Mouse (Mus musculus): Measurements from ENCODE around the gene Btbd2. TPM values are rescaled to one million over a fixed set of nuclear protein-coding genes. Genes with fewer than 3 reads are reported as not detected.
A peak's percentile ranks its signal among the peaks of the same experiment; 100 is the strongest.

Gene Btbd2
- total RNA-seq, 4 experiments from 2014 or later: 63.4 to 94.6 (median 79.1) TPM

DNA sequence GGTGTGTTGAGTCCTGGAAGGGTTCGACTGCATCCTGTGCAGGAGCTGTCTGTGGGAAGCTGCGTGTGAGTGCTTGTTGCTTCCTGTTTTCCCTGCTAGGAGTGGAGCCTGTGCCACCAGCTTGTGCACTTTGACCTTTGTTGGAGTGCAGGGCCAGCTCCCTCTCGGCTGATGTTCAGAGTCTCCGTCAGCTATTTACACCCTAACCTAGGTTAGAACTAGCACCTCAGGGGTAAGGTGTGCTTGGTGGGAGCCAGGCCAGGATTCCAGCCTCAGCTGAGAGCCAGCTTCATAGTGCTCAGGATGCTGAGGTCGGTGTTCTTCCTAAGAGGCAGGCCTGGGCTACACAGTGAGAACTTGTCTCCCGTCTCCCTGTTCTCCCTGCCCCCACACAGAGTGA, 21.5 kb downstream of the Btbd2 start:
- no peak for DNase-seq

- no peak for DNase-seq
These were observed 27.9 kb downstream of the Btbd2 start for GRCm38 (mm10) chr10:80628925-80629324.

GRCm38 (mm10) chr10:80627685-80628084, 29.2 kb downstream of the Btbd2 start:
- no peak for DNase-seq

GRCm38 (mm10) chr10:80625764-80626163, 31.1 kb downstream of the Btbd2 start:
- DNase-seq: no peak

DNA sequence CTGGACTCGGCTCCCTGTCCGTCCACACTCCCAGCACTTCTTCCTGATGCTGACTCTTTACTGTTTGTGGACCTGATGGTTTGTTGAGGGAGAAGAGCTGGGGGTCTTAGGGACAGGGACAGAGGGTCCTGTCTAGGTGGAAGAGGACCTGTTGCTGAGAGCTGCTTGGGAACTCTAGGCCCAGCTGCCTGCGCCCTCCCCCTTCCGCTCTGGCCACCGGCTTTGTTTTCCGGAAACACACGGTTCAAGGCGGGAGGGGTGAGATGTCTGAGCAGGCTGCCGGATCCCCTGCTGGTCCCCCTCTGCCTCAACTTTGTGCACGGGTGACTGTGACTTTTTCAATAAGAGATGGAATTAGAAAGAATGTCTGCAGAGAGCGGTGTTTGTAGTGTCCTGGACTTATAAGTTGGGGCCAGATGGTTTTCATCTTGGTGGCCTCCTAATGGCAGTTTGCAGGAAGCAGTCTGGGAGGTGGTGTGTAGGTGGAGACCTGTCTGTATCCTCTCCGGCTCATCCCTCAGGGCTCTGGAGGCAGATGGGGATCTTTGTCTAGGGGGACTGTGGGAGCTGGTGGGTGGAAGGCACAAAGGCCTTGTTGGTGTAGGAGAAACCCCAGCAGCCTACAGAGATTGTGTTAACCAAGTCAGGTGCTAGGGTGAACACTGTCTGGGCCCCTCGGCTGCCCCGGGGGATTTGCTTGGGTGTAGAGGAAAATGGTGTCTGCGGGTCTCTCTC, 33.2 kb downstream of the Btbd2 start:
- peak; percentile 58 for DNase-seq

- peak; percentile 62 for DNase-seq
These were observed 34.0 kb downstream of the Btbd2 start, which contains the start of gene Csnk1g2 for GRCm38 (mm10) chr10:80622661-80623456. TSS of gene Csnk1g2 (plus strand) at chr10:80622838.

DNA sequence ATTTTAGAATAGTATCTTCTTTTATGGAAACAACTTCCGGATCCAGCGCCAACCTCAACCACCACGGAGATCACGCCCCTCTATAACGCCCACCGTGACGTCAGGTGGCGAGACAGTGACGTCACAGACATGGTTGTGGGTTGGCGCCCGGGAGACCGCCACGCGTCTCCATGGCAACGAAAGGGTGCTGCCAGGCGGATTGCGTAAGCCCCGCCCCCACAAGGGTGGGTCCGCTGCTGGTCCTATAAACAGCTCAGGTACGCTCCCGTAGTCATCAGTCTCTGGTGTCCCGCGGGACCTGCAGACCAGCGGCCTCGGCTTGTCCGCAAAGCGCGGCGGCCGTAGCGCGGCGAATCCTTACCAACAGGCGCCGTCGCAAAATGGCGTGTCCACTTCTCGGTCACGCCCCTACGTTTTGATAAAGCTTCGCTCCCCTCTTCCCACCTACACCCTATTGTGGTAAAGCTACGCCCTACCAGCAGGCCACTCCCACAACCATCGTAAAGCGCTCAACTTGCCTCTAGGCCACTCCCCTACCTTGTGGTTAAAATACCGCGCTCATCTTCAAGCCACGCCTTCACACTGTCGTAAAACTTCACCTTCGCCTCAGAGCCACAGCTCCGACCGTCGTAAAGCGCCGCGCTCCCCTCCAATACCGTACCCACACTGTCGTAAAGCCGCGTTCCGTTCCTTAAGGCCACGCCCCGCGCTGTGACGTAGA, 34.8 kb downstream of the Btbd2 start:
- DNase-seq: peak; percentile 99

DNA sequence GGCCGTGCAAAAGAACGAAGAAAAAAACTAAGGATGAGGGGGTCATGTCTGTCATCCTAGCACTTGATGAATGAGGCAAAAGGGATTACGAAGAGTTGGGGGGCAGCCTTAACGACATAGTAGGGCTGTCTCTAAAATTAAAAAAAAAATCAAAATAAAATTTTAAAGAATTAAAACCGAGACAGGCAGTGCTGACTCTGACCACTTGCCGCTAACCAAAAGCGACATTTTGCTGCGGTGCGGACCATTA, 35.3 kb downstream of the Btbd2 start:
- no peak for DNase-seq

- DNase-seq: no peak
These were observed 35.8 kb downstream of the Btbd2 start for GRCm38 (mm10) chr10:80620796-80621689.

- DNase-seq: no peak
These were observed 36.5 kb downstream of the Btbd2 start for GRCm38 (mm10) chr10:80620365-80620764.

- no peak for DNase-seq
These were observed 37.2 kb downstream of the Btbd2 start for GRCm38 (mm10) chr10:80619465-80620244.

GRCm38 (mm10) chr10:80618181-80618580, 38.7 kb downstream of the Btbd2 start:
- DNase-seq: no peak

GRCm38 (mm10) chr10:80614351-80614750, 42.5 kb downstream of the Btbd2 start:
- DNase-seq: no peak

GRCm38 (mm10) chr10:80613821-80614220, 43.0 kb downstream of the Btbd2 start:
- no peak for DNase-seq

DNA sequence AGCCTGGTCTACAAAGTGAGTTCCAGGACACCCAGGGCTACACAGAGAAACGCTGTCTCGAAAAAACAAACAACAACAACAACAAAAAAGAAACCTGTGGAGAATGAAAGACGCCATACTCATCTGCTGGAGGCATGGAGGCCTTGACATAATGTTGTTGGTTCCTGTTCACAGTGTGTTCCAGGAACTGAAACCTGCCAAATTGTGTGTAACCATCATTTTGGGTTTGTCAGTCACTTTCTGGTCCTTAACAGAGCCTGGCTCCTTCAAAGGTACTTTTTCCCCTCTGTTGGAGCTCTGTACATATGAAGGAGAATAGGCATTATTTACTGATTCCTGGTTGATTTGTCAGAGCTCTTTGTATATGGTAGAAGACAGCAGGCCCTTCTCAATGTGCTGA, 45.0 kb downstream of the Btbd2 start:
- DNase-seq: no peak

DNA sequence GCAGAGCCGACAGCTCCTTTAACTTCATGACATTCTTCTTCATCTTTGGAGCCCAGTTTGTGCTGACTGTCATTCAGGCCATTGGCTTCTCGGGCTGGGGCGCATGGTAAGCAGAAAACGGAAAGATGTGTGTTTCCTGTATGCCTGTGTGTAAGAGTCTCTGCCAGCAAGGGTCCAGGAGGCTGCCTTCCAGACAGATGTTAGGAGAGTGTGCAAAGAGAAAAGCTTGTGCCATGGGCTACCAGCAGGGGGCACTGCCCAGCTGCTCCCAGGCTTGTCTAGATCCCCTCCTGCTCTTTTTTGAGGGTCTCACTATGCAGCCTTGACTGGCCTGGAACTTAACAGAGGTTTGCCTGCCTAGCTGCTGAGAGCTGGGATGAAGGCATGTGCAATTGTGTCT, 45.8 kb downstream of the Btbd2 start:
- DNase-seq: no peak

GRCm38 (mm10) chr10:80610116-80610785, 46.6 kb downstream of the Btbd2 start:
- no peak for DNase-seq

GRCm38 (mm10) chr10:80609269-80609924, 47.5 kb downstream of the Btbd2 start:
- no peak for DNase-seq

GRCm38 (mm10) chr10:80608435-80608834, 48.4 kb downstream of the Btbd2 start:
- no peak for DNase-seq

GRCm38 (mm10) chr10:80606737-80607350, 50.0 kb downstream of the Btbd2 start:
- no peak for DNase-seq

All from adrenal gland, adult 8-10 months (tissue).